Comparison of ENCODE assay signal across 8 mouse cellular contexts in the genomic region with DNA sequence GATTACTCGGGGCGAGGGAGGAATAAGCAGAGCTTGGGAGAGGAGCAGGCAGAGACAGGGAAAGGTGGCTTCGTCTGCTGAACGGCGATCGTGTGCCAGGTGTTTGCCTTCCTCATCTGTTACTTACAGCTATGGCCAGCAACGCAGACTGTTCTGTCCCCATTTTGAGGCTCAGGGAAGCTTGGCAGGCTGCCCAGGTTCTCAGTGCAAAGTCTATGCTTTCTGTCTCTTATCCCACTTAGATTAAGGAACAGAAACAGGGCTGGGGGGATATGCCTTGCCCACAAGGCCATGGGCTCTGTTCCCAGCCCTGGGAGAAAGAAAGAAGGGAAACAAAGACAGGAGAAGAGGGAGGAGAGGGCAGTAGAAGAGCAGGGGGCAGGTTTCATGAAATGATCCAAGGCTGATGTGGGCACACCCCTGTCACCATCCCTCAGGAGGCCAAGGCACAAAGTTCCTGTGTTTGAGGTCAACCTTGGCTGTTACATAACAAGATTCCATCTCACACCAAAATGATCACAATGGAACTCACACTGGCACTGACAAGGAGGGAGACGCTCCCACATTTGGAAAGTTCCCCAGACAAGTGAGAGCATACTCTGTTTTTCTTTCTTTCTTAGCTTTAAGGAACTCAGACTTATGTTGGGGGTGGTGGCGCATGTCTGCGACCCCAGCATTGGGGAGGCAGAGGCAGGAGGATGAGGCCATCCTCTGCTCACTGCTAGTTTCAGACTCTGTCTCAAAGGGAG.
A peak's percentile ranks its signal among the peaks of the same experiment; 100 is the strongest.
DNase-seq lines count a peak whose midpoint lies in the region; ATAC-seq and TF ChIP-seq lines count a peak whose summit lies in the region.

No protein-coding gene starts in this region.

- no peak for ATAC-seq in neural tube, embryonic 12.5 days (ENCODE audit: low FRiP score, low read depth)
- 0 out of 2 replicates have a peak, but pooled peaks have one; percentile 37 for ATAC-seq in embryonic facial prominence, embryonic 13.5 days (ENCODE audit: insufficient number of reproducible peaks, insufficient read depth, low FRiP score, low TSS enrichment, low read depth)
- ATAC-seq in heart, embryonic 15.5 days (replicated peaks; ENCODE audit: insufficient number of reproducible peaks, insufficient read depth, low FRiP score, low read depth), result peak; percentile 64; the same call in 1 of the 2 replicates
- ATAC-seq in stomach, postnatal 0 days (ENCODE audit: low FRiP score, low TSS enrichment), result peak; percentile 73
- no peak for ATAC-seq in activated CD4-positive, CD25-positive, alpha-beta regulatory T cell, adult 4 months

- no peak for DNase-seq in neural tube, embryonic 10.5 days (ENCODE audit: extremely low spot score, low spot score)
- DNase-seq in layer of hippocampus, adult 9-10 months (ENCODE audit: low spot score), result peak; percentile 75
- DNase-seq in lung, postnatal 25 days (ENCODE audit: low spot score), result peak; percentile 12
- peak; percentile 79 for DNase-seq in stomach, postnatal 0 days (ENCODE audit: low spot score)

- H3K27me3 ChIP-seq in neural tube, embryonic 12.5 days (replicated peaks), result no peaks in the 10 kb centered on the region
- no peaks in the 10 kb centered on the region for H3K27me3 ChIP-seq in embryonic facial prominence, embryonic 13.5 days
- H3K27me3 ChIP-seq in heart, embryonic 15.5 days, result no peaks in the 10 kb centered on the region
- no peaks in the 10 kb centered on the region for H3K27me3 ChIP-seq in stomach, postnatal 0 days (ENCODE audit: control insufficient read depth, insufficient read depth, low read length)

- no peaks in the 10 kb centered on the region for H3K9me3 ChIP-seq in neural tube, embryonic 12.5 days
- no peaks in the 10 kb centered on the region for H3K9me3 ChIP-seq in embryonic facial prominence, embryonic 13.5 days
- H3K9me3 ChIP-seq in heart, embryonic 15.5 days (replicated peaks), result no peaks in the 10 kb centered on the region
- H3K9me3 ChIP-seq in stomach, postnatal 0 days (ENCODE audit: control insufficient read depth, low read length), result no peaks in the 10 kb centered on the region

- WGBS in neural tube, embryonic 12.5 days, result 89% methylated on average over 10 of the region's 10 CpGs
- WGBS in embryonic facial prominence, embryonic 13.5 days, result 74% methylated on average over 10 of the region's 10 CpGs
- 47% methylated on average over 10 of the region's 10 CpGs for WGBS in heart, embryonic 15.5 days
- WGBS in stomach, postnatal 0 days, result 29% methylated on average over 10 of the region's 10 CpGs

- TF ChIP-seq CTCF in stomach, postnatal 0 days (IDR thresholded peaks at IDR 0.05; ENCODE audit: low read depth), result no peak

- H3K36me3 ChIP-seq in neural tube, embryonic 12.5 days, result peaks cover 4% of the 10 kb centered on the region
- H3K36me3 ChIP-seq in embryonic facial prominence, embryonic 13.5 days, result no peaks in the 10 kb centered on the region; the same call in 1 of the 2 replicates
- no peaks in the 10 kb centered on the region for H3K36me3 ChIP-seq in heart, embryonic 15.5 days
- no peaks in the 10 kb centered on the region for H3K36me3 ChIP-seq in stomach, postnatal 0 days (ENCODE audit: control insufficient read depth, insufficient read depth, low read length)

- peaks cover 3% of the 10 kb centered on the region; the same call in 1 of the 2 replicates for H3K4me1 ChIP-seq in neural tube, embryonic 12.5 days
- peaks cover 30% of the 10 kb centered on the region for H3K4me1 ChIP-seq in embryonic facial prominence, embryonic 13.5 days
- H3K4me1 ChIP-seq in heart, embryonic 15.5 days (replicated peaks), result peaks cover 38% of the 10 kb centered on the region
- 0 out of 2 replicates have a peak, but pooled peaks cover 2% of the 10 kb centered on the region for H3K4me1 ChIP-seq in stomach, postnatal 0 days (replicated peaks; ENCODE audit: control insufficient read depth, insufficient read depth)

- H3K9ac ChIP-seq in neural tube, embryonic 12.5 days, result 0 out of 2 replicates have a peak overlapping the region, but pooled peaks have one; percentile 22
- no peak overlapping the region for H3K9ac ChIP-seq in embryonic facial prominence, embryonic 13.5 days
- no peak overlapping the region for H3K9ac ChIP-seq in heart, embryonic 15.5 days
- H3K9ac ChIP-seq in stomach, postnatal 0 days (ENCODE audit: low read length), result no peak overlapping the region

- TF ChIP-seq EP300 in stomach, postnatal 0 days (optimal IDR thresholded peaks at IDR 0.05), result no peak

- no peak overlapping the region for H3K27ac ChIP-seq in neural tube, embryonic 12.5 days
- H3K27ac ChIP-seq in embryonic facial prominence, embryonic 13.5 days, result peak overlapping the region; percentile 49; the same call in 1 of the 2 replicates
- H3K27ac ChIP-seq in heart, embryonic 15.5 days, result peak overlapping the region; percentile 70
- H3K27ac ChIP-seq in stomach, postnatal 0 days (replicated peaks), result 0 out of 2 replicates have a peak overlapping the region, but pooled peaks have one; percentile 14

- no peak overlapping the region for H3K4me3 ChIP-seq in neural tube, embryonic 12.5 days
- H3K4me3 ChIP-seq in embryonic facial prominence, embryonic 13.5 days, result no peak overlapping the region
- no peak overlapping the region for H3K4me3 ChIP-seq in heart, embryonic 15.5 days
- H3K4me3 ChIP-seq in stomach, postnatal 0 days (ENCODE audit: low read depth, low read length), result no peak overlapping the region

- no peak overlapping the region for H3K4me2 ChIP-seq in neural tube, embryonic 12.5 days (replicated peaks)
- H3K4me2 ChIP-seq in embryonic facial prominence, embryonic 13.5 days, result no peak overlapping the region
- no peak overlapping the region for H3K4me2 ChIP-seq in heart, embryonic 15.5 days
- no peak overlapping the region; the same call in 1 of the 2 replicates for H3K4me2 ChIP-seq in stomach, postnatal 0 days (replicated peaks; ENCODE audit: low read depth)

Comparison
In these comparisons a context has a peak if more than half of its experiments do, and no peak if none do; other contexts are left out.
1. ATAC-seq: peak in embryonic facial prominence, embryonic 13.5 days (single experiment), heart, embryonic 15.5 days (single experiment) and stomach, postnatal 0 days (single experiment); none in neural tube, embryonic 12.5 days (single experiment) and activated CD4-positive, CD25-positive, alpha-beta regulatory T cell, adult 4 months (single experiment).